Mouse (Mus musculus) embryonic fibroblast, embryonic 13.5 days (primary cell): Measurements from ENCODE around the gene Bicra.

Source experiments
- CTCF ChIP-seq: IDR thresholded peaks from 2 replicates; pipeline ENCODE4 v1.5.1; 2011; ENCODE audit warnings: mild to moderate bottlenecking, control low read depth, low read length, moderate library complexity, borderline replicate concordance; ENCODE audit not compliant: insufficient read depth
- POLR2A ChIP-seq: IDR thresholded peaks from 2 replicates; pipeline ENCODE4 v1.6.1; 2011; ENCODE audit warnings: low read depth, mild to moderate bottlenecking, control low read depth, low read length, moderate library complexity

DNA sequence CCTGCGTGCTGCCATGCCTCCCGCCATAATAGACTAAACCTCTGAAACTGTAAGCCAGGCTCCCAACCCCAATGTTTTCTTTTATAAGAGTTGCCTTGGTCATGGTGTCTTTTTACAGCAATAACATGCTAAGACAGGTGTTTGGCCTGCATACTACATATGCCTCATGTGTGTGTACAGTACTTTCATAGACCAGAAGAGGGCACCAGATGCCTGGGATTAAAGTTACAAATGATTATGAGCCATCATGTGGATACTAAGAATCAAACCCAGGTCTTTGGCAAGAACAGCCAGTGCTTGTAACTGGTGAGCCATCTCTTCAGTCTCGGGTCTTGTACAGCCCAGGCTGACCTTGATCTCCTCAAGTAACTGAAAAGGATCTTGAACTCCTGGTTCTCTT lies 78.0 kb downstream of the Bicra start:
- TF ChIP-seq CTCF (no peak), POLR2A (no peak)
